Mouse (Mus musculus) brain, embryonic 14.5 days (tissue): ENCODE results near the gene Fut8.

ENCODE experiments used
- CTCF ChIP-seq: fragments of 200-500 bp; IDR thresholded peaks from 2 replicates; pipeline ENCODE4 v1.5.1; 2012; ENCODE audit warnings: inconsistent platforms, mild to moderate bottlenecking, moderate library complexity, borderline replicate concordance; ENCODE audit not compliant: insufficient read depth, insufficient read length; ENCODE audit errors: extremely low read depth
- POLR2A ChIP-seq: fragments of 200-500 bp; IDR thresholded peaks from 2 replicates; pipeline ENCODE4 v1.6.1; 2012; ENCODE audit warnings: mild to moderate bottlenecking, inconsistent platforms, borderline replicate concordance; ENCODE audit not compliant: poor library complexity, insufficient read depth, insufficient read length, severe bottlenecking; ENCODE audit errors: extremely low read depth

- TF ChIP-seq POLR2A (no peak), CTCF (no peak)
These were observed 71.6 kb downstream of the Fut8 start for GRCm38 (mm10) chr12:77309507-77309906.
